Mouse (Mus musculus): ENCODE measurements around the gene Vps54. TPM values are rescaled to one million over a fixed set of nuclear protein-coding genes. Genes with fewer than 3 reads are reported as not detected.
A peak's percentile ranks its signal among the peaks of the same experiment; 100 is the strongest.
"Not testable (repeated sequence)": the region's sequence is repeated elsewhere in the genome, so short reads cannot be mapped to it uniquely, and the experiment has no call there.

Vps54 gene
- polyA plus RNA-seq, 1 experiment from 2014 or later = 14.9 TPM

DNA sequence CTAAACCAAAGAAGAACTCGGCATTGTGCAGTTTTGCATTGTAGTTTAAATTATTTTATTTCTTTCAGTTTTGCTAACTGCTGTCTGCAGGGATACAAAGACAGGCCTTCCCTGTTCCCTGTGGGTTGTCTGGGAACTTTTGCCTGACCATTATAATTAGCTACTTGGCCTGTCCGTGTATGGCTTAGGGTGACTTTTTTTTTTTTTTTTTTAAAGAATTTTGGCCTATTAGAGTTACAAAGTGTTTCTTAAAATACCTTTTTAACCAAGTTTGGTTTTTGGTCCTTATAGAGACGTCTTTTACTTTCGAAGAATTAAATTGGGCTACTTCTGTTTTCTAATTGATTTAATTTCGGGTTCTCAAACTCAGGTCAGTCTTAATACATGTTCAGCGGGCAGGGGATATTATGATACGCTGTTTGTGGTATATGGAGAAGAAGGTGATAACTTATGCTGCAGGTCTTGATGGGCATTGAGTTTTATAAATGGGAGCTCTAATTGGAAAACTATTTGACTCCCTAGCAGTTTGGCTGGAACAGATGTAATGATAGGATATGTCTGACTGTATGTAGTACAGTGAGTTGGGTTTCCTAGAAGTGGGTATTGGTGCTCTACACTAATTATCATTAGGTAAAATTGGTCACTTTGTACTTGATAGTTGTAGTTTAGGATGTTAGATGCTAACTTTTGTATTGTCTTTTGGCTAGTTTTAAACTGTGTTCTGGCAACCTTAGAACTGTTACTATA lies 855 bp downstream of the Vps54 start:
- no peak for DNase-seq (ENCODE audit: low spot score)

DNA sequence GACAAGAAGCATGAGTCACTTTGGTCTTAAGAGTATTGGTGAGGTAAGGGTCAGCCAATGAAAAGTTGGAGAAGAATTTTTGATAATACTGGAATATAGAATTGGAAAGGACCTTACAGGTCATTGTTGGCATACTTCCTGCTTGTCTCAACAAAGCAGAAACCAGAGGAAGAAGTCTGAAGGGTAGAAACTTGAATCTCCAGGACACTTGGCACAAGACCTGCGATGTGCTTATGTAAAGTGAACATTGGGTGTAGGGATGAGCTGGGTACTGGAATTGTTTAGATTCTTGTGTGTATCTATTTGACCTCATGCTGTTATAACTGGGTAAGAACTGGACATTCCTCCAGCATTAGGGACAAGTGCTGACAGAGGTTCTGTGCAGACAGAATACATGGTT lies 2.3 kb downstream of the Vps54 start:
- DNase-seq (ENCODE audit: low spot score) = no peak

DNA sequence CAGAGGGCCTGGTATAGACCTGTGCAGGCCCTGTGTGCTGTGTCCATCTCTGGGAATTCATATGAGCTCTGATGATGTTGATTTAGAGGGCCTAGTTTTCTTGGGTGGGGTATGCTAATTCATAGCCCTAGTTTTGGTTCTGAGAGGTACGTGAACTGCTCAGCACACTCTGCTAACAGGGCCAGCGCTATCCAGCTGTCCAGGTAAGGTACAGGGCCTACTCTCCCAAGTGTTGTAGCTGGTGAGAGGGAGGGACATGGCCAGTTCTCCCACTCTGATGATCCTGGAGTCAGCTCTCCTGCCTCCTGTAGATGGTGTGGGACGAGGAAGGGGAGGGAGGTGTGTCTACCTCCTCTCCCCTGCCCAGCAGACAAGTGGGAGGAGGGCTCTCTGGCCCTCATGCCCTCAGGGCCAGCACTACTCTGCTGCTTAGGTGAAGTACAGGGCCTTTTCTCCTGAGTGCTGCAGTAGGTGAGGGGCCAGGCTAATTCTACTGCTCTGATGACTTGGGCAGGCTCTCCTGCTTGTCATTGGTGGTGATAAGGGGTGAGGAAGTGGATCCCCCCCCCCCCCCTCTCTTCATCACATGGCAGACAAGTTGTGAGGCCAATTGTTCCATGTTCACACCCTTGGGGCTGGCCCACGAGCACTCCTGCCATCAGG lies 8.3 kb downstream of the Vps54 start:
- no peak for DNase-seq (ENCODE audit: low spot score)

DNA sequence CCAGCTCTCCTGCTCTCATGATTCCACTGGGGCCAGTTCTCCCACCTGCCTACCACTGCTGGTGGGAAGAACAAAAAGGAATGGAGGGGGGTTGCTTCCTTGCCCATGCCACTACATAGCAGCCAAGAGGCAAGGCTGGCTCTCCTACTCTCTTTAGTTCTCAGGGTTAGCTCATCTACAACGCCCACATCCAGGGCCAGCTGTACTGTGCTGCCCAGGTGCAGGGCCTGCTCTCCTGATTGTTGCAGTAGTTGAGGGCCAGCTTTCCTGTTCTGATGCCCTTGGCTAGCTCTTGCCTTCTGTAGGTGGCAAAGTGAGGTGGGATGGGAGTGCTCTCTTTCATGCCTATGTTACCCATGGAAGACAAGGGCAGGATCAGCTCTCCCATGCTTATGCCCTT lies 8.9 kb downstream of the Vps54 start:
- DNase-seq (ENCODE audit: low spot score) = no peak

DNA sequence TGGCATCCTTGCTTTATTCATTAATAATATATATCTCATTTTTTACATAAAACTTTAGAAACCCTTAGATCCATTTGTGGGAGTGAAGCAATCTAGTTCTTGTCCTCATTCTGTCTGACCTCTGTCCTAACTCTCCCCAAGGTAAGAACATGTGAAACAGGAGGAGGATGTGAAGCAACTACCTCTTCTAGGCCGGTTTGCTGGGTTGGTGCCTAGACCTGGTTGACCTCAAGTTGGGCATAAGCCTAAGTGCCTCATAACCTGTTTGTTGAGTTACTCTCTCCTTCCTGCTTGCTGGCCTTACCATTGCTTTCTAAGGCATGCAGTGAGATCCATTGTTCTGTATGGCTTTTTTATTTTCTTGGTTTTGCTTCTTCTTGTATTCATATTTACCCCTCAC lies 11.3 kb downstream of the Vps54 start:
- no peak for DNase-seq (ENCODE audit: low spot score)

DNA sequence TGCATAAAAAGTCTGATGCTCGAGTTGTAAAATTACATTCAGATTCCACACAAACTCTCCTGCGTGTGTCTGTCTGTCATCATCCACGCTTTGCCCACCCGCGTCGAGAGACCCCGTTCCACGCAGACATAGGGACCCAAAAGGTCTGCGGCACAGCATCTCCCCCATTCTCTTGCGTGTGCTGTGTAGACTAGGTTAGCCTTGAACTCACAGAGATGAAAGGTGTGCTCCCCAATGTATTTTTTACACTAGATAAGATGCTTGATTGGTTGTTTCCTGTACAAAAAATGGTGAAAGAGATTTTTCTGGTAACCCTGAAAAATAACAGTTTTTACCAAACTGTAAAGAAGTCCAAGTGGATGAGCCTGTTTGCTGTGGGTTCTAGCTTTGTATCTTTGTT lies 19.5 kb downstream of the Vps54 start:
- not testable (repeated sequence) for DNase-seq (ENCODE audit: low spot score)

DNA sequence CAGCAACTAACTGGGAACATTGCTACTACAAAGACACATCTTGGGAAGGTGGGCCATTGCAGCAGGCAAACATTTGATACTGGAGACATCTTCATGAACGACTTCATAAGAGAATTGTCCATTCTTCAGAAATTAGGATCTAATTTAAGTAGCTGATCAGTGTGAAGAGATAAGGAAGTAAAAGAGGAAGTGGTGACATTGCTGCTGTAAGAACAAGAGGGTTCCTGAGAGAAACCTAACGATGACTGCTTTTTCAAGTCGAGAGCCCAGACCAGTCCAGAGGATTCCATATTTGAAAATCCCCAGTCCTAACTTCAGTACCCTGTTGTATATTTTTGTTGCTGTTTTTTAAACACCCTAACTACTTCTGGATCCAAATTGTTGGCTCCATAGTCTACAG lies 26.3 kb downstream of the Vps54 start:
- DNase-seq (ENCODE audit: low spot score) = no peak

DNA sequence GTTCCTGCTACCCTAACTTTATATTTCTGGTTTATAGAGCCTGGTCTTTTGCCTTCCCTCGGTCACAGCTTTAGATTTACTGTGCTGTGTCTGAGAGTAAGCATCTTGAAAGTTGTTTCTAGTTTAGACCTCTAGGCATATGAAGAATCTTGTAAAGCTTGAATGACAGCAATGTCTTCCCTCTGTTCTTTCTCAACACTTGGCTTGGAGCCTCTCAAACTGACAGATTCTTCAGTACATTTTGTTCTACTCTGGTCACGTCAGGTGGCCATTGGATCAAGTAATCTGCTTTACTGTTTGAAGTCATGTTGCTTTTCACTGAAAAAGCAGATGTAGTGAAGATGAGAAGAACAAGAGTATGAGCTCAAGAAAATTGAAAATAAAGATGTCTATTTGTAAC lies 37.1 kb downstream of the Vps54 start:
- no peak for DNase-seq (ENCODE audit: low spot score)

DNA sequence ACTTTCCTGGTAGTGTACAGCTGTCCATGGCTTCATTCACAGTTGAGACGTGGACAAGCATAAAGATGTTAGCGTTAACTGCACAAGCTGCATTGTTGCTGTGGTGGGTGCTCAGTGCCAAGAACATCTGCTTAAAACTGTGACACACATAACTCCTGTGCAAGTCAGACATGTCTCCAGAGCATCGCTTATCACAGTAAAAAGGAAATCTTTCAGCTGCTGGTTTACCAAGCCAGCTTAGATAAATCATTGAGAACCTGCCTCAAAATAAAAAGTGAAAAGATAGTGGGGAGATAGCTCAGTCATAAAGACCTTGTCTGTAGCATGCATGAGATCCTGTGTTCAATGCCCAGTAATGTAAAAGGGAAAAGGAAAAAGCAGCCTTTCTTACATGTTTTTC lies 47.3 kb downstream of the Vps54 start:
- no peak for DNase-seq (ENCODE audit: low spot score)

DNA sequence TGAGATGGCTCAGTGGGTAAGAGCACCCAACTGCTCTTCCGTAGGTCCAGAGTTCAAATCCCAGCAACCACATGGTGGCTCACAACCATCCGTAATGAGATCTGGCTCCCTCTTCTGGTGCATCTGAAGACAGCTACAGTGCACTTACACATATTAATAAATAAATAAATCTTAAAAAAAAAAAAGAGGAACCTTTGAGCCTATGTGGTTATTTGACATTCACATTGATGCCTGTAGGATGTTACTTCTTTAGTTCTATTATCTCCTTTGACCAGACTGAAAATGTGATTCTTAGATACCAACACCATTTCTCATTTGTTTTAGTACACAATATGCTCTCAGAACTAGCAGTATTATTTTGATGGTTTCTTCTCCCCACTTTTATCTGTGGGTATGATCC lies 49.1 kb downstream of the Vps54 start:
- DNase-seq (ENCODE audit: low spot score) = not testable (repeated sequence)

DNA sequence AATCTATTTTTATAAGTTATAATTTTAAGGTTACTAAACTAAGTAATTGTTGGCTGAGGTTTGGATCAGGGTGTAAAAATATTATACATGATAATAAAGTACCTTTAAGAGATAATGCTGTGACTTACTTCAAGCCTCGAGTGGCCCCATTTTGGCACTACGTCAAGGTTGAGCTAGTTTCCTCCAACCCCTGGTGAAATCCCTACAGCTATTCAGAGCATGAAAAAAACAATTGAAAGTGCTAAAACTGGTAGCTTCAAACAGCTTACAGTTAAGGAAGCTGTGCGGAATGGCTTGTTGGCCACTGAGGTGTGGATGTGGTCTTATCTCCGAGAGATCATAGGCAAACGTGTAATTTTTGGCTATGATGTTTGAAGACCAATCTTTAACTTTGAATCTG lies 56.4 kb downstream of the Vps54 start:
- no peak for DNase-seq (ENCODE audit: low spot score)

DNA sequence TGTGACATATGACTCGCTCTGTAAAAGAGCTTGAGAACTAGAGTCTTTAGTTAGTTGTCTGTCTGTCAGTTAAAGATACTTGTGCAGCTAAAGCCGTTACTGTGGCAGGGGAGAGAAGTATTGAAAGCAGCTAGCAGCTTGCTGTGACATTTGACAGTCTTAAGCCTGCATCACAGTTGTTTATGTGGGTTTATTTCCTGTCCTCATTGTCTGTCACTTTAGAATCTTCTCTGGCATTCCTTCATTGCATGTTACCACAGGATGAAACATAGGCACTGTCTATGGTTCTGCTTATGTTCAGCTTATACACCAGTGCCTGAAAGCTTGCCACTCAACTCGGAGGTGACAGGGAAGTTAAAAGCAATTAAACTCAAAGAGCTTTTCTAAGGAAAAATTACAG lies 64.5 kb downstream of the Vps54 start:
- peak; percentile 11 for DNase-seq (ENCODE audit: low spot score)

DNA sequence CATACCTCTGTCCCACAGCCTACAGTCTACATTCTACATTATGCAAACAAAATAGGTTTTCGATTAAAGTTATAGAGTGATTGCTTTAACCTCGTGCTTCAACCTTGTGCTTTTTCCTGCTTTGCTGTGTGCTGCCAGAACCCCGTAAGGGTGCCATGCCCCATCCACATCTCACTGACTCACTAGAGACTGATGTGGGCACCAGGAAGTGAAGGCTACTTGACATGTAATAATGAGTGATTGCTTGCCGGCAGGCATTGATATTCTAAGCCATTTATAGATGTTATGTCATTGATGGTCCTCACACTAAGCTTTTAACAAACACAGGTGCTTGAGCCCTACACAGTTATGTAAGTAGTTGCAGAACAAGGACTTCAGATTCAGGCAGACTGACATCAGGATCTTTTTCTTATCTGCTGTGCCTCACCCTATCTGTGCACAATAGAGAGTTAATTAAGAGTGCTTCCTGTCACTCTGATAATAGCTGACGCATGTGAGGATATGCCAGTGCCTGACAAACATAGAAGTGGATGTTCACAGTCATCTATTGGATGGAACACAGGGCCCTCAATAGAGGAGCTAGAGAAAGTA lies 68.1 kb downstream of the Vps54 start:
- no peak for DNase-seq (ENCODE audit: low spot score)

DNA sequence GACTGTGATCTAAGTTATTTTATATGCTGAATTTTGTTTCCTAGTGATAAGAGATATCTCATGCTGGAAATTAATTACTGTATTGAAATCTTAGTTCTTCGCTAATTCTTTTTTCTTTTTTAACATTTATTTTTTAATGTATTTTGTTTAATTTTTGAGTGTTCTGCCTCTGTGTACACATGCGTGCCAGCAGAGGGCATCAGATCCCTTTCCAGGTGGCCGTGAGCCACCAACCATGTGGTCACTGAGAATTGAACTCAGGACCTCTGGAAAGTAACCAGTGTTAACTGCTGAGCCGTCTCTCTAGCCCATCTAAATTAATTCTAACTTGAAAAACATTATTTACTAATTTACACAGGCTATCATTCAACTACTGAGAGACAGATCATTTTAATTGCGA lies 69.0 kb downstream of the Vps54 start:
- peak; percentile 16 for DNase-seq (ENCODE audit: low spot score)

DNA sequence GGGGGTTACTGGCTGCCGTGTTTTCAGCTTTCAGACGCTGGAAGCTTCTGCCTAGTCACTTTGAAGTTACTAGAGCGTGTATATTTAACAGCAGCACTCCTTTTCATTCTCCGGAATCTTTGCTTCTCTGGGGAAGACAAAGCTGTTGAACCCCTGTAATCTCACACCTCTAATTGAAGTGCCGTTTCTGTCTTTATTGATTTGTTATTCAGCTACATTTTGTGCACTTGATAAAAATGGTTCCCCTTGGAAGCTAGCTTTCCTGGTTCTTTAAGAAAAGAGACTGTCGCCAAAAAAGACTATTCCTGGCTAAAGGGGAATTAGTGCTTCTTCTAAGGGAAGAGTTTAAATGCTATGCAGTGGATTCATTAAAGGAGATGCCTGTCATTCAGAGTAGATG lies 70.4 kb downstream of the Vps54 start:
- no peak for DNase-seq (ENCODE audit: low spot score)

DNA sequence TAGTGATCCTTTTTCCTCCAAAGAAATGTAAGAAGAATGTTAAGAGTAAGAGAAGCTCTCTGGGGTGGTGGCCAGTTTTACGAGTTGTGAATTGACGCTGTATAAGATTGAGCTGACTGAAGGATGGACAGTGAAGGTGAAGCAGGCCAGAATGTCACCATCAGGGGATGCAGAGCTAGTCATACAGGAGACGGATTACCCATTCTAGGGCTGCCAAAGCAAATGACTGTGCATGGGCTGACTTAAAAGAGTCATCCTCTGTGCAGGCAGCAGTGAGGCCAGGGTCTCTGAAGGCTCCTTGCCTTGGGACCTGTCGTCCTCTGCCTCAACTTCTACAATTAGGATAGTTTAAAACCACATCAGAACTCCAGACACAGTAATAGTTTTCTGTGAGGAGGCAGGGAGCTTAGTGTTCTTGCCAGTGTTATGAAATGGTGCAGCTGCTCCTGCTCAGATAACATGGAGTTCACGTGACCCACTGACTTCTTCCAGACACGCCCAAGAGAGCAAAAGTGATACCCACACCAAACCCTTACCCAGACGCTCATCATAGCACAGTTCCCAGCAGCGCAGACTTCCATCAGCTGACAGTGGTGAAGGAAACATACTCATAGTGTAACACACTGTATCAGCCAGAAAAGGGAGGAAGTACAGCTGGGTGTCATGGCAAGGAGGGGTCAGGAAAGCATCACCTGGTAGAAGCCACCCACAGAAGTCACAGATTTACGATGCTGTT lies 75.0 kb downstream of the Vps54 start:
- no peak for DNase-seq (ENCODE audit: low spot score)

DNA sequence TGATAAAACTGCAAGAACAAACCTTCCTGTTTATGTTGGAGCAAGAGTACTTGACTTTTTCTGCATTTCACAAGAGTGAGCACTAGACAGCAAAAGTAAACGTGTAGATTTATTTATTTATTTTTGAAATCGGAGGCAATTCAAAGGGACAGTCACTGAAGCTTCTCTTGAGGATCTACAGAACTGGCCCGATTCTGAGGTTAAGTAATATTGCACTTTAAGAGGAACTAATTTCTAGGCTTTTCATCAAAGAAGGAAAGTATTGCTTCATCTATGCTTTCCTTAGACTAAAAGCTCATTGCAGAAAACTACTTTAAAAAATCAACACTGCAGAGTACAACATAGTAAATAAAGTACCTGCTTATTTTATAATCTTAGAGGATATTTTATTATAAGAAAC lies 82.5 kb downstream of the Vps54 start:
- no peak for DNase-seq (ENCODE audit: low spot score)

DNA sequence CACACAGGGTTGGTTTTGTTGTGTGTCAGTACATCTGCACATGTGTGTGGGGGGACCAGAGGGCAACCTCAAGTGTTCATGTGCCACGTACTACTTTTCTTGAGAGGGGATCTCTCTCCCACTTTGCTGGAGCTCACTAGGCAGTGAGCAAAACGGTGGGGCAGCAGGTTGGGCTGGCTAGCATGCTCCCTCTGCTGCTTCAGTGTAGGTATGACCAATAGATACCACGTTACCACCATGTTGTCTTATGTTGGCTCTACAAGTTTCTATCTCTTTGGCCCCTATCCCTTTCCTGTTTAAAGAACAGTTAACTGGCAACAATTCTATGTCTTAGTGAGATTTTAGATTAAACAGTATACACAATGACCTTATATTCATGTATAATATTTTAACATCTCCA lies 83.3 kb downstream of the Vps54 start:
- no peak for DNase-seq (ENCODE audit: low spot score)

DNA sequence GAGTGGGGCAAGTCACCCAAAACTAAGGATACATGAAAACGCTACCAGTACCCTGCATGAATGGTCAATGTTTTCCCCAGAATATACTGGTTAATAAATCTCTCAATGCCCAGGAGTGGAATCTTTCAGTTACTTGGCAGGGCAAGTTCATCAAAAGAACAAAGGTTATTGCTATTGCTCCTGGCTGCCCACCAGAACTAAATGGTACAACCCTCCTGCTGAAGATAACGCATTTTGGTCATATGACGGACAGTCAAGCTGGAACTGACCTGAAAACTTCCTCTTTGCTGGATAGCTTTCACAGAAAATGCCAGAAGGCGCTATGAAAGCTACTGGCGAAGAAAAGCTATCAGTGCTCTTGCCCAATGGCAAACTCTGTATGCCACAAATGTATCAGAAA lies 86.7 kb downstream of the Vps54 start:
- no peak for DNase-seq (ENCODE audit: low spot score)

DNA sequence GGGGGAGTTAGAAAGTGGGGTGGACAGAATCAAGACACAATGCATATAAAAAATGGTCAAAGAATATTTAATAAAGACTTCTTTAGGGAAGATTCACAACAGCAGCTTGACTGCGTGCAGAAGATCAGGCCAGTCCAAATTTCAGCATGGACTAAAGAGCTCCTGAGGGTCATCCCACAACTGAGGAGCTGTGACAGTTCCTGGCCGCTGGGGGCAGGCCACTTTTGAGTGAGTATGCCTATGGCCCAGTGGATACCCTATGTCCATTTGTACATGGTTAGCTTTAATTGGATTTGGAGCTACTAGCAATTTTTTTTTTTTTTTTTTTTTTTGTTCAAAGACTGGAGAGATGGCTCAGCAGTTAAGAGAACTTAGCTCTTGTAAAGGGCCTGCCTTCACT lies 87.7 kb downstream of the Vps54 start:
- DNase-seq (ENCODE audit: low spot score) = no peak

DNA sequence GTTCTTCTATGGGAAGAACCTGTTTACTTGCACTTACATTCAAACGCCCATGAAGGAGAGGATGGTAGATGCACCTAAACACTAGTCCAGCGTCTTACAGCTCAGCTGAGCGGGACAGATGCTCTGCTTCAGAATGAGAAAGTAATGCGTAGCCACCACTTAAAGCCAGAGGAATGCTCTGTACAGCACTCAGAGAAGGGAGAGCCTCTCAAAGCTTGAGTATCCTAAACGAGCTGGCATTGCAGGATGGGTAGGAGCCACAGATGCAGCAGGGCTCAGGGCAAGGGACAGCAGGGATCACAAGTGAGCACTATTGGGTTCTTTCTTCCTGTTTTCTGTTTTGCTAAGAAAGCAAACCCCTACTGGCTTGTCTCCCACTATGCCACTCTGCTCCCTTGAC lies 88.4 kb downstream of the Vps54 start:
- DNase-seq (ENCODE audit: low spot score) = no peak

DNA sequence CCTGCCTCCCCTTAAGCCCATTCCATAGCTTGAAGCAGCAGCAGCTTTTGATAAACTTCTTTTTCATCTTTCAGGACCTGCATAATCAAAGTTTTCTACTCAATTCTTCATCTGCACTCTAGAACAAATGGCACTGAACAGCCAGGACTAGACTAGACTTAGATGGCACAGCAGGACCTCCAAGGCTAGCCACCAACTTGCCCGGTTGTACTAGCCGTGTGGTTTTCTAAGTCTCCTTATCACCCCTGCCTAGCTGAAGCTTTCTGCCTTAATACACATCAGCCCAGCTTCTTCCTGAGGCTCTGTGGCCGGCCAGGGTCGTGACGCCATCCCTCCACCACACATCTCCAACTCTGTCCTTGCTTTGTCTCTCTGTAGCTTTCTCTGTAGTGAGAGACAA lies 89.1 kb downstream of the Vps54 start:
- DNase-seq (ENCODE audit: low spot score) = no peak
